Mouse (Mus musculus) gastrocnemius, adult 8-10 months (tissue): ENCODE results near the gene Dna2. TPM values are rescaled to one million over a fixed set of nuclear protein-coding genes. Genes with fewer than 3 reads are reported as not detected.
"Not testable (repeated sequence)": the region's sequence is repeated elsewhere in the genome, so short reads cannot be mapped to it uniquely, and the experiment has no call there.

Experiments
- DNase-seq, 2 experiments: peaks; one replicate each; pipeline ENCODE4 v3.0.0; 2022; ENCODE audit warnings: low spot score in 2 of 2
- total RNA-seq, 4 experiments: library from RNA; stranded (reverse); gene quantifications; 2 replicates each; pipeline ENCODE4 v1.2.4; 2022

The Dna2 gene
- under 1 TPM; 0.16 to 0.34 (median 0.27) TPM for total RNA-seq

DNA sequence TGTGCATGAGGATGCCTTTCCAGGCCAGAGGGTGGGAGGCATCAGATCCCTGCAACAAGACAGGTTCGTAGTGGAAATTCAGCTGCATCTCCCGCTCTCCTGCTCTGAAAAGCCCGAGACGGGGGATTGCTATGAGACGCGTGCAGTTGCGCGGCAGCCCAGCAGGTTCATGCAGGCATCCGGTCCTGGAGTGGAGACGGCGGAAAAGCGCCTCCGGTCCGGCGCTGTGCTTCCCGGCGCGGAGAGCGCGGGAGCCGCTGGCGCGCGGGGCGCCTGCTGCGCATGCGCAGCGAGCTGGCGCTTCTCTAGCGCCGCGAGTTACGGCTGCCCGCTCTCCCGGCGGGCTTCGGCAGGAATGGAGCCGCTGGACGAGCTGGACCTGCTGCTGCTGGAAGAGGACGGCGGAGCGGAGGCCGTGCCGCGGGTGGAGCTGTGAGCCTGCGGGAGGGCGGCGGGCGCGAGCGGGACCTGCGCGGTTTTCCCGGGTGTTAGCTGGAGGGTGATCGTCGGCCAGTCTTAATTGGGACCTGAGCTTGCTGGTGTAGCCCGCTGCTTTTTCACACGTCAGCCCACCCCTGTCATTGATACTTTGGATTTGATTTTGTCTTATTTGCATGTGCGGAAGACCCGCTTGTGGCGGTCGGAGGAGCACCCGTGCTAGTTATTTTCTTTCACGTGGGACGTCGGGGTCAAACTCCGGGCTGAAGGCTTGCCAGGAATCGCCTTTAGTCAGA lies at the start of gene Dna2:
Gene Dna2, plus strand, starts transcription at position 289 of the 734 bp plus-strand sequence.
- peak; percentile 15 to 56 for DNase-seq

DNA sequence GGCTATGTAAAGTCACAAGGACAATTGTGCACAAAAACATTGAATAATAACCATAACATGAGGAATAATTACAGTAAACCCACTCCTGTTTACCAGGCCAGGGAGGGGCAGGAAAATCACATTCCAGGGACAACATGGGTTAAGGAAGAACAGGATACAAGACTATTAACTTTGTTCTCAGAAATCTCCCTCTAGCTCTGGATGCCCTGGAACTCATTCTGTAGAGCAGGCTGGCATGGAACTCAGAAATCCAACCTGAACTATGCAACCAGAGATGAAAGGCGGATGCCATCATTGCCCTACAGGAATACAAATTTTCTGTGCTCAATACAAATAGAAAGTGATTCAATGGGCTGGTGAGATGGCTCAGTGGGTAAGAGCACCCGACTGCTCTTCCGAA lies 49.4 kb upstream of the Dna2 start:
- DNase-seq: no peak

DNA sequence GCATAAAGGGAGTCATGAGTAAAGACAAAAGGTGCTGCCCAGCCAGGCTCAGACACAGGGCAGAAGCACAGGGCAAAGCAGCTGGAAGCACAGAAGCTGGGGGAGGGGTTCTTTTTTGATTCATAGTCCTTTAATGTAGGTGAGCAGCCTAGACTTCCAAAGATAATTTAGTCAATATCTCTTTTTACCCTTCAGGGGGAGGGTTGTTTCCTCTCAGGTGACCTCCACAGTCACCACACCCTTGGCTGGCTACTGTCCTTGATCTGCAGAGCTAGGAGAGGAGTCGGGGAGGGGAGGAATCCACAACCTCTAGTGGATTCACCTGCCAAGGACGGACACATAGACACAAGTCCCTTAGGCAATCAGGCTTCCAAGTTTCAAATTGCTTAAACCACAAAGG lies 48.8 kb upstream of the Dna2 start:
- DNase-seq: no peak

DNA sequence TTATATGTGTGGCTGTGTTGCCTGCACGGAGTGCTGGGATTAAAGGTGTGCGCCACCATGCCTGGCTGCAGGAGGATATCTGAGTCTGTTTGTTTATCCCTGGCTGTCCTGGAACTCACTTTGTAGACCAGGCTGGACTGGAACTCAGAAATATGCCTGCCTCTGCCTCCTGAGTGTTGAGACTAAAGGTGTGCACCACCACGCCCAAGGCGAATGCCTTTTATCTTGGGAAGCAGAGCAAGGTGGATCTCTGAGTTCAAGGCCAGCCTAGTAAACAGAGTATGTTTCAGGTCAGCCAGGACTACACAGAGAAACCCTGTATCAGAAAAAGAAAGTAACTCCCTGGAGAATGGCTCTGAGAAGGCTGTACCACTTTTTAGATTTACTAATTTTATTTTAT lies 46.7 kb upstream of the Dna2 start:
- DNase-seq: no peak

DNA sequence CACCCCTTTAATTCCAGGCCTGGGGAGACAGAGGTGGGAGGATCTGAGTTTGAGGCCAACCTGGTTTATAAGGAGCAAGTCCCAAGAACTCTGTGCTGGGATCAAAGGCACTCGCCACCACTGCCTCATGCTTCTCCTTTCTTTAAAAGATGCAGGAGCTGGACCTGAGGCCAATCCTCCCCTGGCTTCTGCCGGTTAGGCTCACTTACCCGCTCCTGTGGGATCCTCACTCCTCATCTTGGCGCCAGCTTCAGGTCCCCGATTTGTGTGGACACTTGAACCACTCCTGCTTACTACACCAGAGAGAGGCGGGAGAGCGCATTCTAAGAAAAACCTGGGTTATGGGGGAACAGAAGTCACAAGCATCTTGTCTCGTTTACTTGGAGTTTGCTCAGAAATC lies 45.0 kb upstream of the Dna2 start:
- no peak for DNase-seq

DNA sequence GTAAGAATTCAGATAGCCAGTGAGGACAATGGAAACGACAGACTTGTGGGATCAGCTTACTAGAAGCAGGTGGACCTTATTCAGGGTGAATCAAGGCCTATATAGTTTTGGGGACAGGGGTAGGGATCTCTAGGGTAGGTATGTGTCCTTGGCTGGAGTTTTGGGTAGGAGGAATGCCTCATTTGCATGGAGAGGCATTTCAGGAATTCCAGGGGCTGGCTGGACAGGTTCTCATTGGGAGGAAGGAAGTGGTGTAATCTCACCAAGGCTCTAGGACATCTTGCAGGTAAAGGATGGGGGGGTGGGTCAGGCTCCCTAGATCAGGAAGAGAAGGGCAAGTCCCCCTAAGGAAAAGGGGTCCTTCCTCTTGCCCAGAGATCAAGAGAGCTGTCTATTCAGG lies 44.0 kb upstream of the Dna2 start:
- no peak for DNase-seq

DNA sequence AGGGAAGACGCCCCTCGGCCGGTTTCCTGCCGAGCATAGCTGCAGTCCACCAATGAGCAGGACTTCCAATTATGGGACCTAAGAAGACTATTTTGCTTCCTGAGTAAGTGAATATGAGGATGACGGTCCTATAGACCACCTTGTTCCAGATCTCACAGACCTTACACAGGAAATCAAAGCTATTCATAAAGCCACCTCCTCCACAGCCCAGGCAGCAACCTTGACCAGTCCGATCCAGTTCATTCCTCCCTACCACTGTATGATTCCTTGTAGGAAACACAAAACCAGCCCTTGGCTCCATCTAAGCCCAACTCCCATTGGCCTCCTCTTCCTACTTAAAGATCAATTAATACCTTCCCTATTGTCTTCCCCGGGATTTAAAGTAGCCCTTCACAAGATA lies 40.5 kb upstream of the Dna2 start:
- DNase-seq: no peak

DNA sequence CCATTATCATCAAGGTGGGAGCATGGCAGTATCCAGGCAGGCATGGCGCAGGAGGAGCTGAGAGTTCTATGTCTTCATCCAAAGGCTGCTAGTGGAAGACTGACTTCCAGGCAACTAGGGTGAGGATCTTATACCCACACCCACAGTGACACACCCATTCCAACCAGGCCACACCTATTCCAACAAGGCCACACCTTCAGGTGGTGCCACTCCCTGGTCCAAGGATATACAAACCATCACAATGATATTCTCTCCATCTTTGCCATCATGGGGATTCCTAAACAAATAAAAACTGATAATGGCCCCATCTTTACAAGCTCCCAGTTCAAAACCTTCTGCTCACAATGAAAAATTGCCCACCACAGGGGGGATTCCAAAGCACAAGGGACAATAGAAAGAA lies 37.9 kb upstream of the Dna2 start, which contains the start of gene Tet1:
Gene Tet1, minus strand, starts transcription at position 101 of the 400 bp plus-strand sequence.
- DNase-seq: not testable (repeated sequence)

DNA sequence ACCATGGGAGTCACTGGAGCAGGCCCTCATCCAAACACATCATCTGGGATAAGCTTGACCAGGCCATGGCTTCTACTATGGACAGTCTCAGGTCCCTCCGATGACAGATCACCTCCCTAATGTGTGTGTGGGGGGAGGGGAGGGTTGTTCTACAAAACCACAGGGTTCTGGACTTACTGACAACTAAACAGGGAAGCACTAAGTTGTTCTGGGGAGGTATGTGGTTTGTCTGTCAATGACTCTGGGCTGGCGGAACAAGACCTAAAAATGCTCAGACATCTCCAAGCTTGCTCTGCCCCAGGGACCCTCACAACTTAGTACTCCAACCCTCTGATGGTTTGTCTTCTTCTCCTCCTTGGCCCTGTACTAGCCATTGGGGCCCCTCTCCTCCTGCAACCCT lies 35.7 kb upstream of the Dna2 start:
- DNase-seq: no peak

DNA sequence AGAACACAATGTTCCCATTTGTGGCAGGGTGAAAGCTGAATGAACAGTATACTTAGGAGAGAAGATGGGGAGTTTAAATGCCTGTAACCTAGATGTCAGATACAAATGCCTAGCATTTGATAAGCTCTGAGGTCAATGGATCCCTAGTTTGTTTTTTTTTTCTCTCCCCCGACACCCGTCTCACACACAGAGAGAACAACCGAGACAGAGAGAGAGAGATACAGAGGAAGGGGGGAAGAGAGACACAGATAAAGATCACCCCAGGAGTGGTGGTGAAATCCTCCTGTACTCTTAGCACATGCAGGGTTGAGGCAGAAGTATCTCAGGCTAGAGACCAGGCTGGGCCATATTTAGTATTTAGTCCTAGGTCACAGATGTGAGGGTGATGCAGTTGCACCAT lies 27.8 kb upstream of the Dna2 start:
- DNase-seq: no peak

DNA sequence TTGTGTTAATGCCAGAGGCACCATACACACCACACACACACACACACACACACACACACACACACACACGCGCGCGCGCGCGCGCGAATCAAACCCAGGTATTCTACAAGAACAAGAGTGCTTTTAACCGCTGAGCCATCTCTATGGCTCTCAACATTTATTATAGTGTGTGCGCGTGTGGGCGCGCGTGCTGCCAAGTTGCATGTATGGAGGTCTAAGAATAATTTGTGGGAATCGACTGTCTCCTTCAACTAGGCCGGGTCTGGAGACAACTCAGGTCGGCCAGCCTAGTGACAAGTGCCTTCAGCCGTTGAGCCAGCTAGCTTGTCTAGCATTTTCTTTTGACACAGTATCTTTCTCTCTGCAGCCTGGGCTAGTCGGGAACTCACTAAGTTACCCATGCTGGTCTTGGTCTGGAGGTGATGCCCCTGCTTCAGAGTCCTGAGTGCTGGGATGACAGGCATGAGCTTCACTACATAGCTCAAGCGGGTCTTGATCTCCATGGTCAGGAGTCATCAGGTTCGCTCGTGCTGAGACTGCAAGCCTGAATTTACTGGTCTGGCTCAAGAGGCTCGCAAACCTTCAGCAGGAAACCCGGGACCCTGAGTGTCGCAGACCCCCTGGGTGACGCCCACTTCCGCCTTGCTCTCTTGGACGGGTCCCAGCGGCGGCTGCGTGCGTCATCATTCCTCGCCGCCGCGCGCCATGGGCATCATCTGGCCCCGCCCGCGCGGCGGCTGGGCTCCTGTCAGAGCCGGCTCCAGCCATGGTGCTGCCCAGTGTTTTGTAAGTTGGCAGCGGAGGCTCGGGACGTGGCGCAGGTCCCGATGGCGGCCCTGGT lies 26.7 kb upstream of the Dna2 start, which contains the start of gene Slc25a16:
Gene Slc25a16, plus strand, starts transcription at position 709 of the 841 bp plus-strand sequence.
- peak; percentile 83 to 89 for DNase-seq

DNA sequence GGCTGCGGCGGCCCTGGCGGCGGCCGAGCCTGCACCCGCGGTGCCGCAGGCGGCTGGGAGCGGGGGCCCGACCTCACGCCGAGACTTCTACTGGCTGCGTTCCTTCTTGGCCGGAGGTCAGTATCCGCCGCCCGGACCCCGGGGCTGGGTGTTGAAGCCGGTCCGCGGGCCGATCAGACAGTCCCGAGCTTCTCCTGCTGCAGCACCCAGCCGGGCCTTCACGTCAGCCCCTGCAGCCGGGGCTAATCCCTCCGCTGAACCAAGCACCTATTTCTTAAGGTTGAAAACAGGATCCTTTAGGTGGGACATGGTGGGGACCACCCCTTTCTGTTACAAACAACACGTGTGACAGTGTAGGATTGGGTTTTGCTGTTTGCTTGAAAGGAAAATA lies 26.1 kb upstream of the Dna2 start:
- no peak for DNase-seq

DNA sequence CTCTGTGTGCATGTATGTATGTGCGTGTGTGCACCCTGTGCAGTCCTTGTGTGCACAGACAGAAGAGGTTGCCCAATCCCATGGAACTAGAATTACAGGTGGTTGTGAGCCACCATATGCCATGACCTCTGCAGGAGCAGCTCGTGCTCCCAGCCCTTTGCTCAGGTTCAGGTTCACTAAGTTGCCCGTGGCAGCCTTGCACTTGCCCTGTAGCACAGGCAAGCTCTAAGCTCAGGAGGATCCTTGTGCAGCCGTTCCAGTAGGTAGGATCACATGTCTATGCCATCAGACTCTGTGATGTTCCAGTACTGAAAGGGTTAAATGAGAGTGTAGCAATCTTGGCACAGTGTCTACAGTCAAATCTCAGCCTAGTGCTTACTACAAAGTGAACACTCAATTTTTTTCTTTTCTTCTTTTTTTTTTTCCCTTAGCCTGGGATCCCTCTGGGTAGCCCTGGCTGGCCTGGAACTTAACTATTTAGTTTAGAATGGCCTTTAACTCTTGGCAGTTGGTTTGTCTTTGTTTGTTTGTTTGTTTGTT lies 22.7 kb upstream of the Dna2 start:
- DNase-seq: no peak

DNA sequence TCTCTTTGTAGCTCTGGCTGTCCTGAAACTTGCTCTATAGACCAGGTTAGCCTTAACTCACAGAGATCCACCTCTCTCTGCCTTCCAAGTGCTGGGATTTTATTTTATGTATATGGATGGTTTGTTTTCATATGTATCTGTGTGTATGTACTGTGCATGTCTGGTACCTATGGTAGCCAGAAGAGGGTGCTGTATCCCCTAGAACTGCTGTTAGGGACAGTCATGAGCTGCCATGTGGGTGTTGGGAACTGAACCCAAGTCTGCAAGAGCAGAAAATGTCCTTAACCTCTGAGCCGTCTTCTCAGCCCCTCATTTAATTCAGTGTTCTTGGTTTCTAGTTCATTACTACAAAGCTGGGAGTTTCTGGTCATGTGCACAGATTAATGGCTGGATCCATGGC lies 14.4 kb upstream of the Dna2 start:
- DNase-seq: no peak

DNA sequence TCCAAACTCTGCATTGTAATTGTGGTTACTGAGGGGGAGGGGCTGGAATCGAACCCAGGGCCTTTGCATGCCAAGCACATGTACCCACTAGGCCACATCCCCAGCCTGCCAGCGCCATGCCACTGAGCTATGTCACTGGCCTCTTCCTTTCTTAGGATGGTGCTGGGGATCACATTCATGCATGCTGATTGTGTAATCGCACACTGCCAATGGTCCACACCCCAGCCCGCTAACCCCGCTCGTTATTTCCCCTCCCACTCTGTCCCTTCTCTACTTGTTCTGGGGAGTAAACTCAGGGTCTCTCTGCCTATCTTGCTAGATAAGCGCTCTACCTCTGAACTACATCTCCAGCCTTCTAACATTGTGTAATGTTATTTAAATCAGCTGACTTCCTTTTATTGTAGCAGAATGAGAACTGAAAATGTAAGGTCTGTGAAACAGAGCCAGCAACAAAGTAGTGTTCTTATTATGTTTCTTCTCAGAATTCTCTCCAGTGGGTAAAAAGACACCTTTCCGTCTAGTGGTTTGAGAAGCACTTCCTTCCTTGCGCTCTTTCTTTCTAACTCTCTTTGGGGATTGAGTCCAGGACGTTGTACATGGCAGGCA lies 1.7 kb upstream of the Dna2 start:
- DNase-seq: no peak

DNA sequence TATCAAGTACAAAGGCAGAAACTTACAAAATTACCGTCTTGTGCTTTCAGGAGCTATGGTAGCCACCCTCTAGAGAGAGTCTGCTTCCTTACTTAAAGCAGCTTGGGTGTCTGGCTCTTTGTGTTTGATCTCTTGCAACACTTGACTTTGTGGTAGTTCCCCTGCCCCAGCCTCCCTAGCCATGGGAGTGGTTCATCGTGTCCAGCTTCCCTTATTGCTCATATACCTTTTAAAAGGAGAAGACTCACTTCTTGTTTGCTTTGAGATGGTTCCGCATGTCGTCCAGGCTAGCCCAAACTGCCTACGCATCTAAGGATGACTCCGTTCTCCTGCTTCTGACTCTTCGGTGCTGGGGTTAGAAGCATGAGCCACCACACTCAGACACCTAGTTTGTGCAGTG lies 1.7 kb downstream of the Dna2 start:
- no peak for DNase-seq

DNA sequence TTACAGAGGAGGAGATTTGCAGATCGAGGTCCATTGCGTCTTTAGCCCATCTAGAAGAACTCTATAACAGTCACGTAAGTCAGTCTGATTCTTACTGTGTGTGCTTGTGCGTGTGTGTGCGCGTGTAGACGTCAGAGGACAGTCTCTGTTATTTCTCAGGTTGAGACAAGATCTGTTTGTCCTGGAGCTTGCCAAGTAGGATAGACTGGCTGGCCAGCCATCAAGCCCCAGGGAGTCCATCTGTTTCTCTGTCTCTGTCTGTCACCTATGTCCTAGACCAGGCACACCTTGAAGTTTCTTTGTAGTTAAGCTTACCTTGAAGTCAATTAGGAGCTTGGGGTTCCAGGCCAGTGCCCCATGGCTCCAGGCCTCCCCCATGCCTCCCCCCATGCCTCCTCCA lies 17.1 kb downstream of the Dna2 start:
- DNase-seq: no peak

DNA sequence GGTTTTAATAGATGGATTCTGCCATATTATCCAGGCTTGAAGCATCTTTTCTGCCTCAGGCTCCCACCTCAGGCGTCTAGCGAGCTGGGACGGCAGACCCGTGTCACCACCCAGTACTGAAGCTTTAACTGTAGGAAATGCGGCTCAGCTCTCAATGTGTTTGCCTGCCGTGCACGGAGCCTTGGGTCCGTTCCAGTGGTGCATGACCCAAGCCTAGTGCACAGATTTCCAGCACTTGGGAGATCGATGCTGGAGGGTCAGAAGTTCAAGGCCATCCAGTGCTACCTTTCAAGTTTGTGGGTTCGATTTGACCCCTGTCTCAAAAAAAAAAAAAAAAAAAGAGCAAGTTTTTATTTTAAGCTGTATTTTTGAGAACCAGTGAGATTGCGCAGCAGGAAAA lies 19.0 kb downstream of the Dna2 start:
- no peak for DNase-seq

DNA sequence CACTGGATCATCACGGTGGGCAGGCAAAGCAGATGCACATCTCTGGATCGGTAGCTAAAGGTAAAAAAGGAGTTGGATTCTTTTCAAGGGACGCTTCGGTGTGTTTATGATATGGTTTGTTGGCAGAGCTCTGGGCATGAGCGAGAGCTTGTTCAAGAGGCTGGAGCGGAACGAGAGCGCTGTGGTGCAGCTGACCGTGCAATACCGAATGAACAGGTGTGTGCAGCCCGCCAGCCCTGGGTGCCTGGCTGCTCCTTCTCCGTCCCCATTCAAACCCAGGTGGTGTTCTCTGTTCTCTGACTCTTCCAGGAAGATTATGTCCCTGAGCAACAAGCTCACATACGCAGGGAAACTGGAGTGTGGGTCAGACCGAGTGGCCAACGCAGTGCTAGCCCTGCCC lies 19.5 kb downstream of the Dna2 start:
- no peak for DNase-seq

DNA sequence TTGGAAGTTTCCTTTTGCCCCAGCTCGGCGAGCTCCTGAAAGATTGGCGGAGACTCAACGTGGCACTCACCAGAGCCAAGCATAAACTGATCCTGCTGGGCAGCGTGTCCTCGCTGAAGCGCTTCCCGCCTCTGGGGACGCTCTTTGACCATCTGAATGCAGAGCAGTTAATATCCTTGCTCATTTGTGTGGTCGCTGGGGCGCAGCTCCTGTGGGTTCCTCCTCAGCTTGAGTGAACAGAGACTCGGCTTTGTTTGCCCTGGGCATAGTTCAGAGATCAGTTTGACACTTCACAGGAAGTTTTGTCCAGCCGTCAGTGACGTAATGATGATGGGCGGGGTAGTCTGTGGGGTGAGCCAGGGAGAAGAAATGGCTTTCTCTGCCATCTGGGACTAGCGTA lies 25.0 kb downstream of the Dna2 start:
- DNase-seq: no peak

DNA sequence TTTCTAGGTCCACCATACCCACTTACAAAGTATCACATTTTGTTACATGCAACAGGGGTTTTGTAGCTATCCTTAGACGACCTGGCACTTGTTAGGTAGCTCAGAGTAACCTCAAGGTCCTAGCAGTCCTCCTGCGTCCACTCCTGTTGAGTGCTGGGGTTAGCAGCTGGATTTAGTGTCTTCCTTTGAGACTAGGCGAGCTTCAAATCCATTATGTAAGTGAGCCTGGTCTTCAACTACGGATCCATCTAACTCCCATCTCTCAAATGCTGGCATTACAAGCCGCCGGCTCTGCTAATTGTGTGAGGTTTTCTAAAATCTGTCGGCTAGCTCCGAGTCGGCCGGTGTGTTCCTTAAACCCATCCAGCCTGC lies 32.8 kb downstream of the Dna2 start:
- DNase-seq: no peak
